Comparison of ENCODE assay signal across 24 mouse cellular contexts in the genomic region with DNA sequence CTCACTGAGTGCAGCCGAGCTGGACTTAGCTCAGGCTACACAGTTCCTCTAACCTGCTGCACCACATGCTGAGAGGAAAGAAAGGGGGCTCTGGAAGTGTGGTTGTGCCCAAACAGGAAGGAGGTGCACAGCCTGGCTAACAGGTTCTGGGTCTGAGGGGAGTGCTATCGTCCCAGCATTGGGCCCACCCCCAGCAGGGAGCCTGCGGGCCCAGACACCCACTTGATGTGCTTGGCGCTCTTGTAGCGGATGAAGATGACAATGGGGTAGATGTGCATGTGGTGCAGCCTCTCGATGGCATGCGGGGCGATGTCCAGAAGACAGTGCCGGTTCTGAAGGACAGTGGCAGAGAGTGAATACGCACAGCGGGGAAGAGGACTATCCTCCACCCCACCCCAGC.
"Had no signal": no experiment of that assay in that cellular context is flagged by ENCODE, and none has a peak within 500 bp of the region (broad histone marks: within the 10 kb centered on the region; RNA-seq: fewer than 3 reads in every experiment).

No protein-coding gene starts in this region.

- H3K27me3 ChIP-seq: heart, embryonic 12.5 days; hindbrain, embryonic 12.5 days; intestine, embryonic 15.5 days; limb, embryonic 13.5 days; limb, embryonic 15.5 days; liver, embryonic 12.5 days had no signal

- H3K4me3 ChIP-seq: gastrocnemius, adult 2 months; heart, adult 2 months; heart, embryonic 10.5 days; heart, embryonic 12.5 days; hindbrain, embryonic 10.5 days; hindbrain, embryonic 12.5 days; intestine, embryonic 15.5 days; limb, embryonic 13.5 days; limb, embryonic 15.5 days; liver, embryonic 12.5 days had no signal

- H3K9me3 ChIP-seq: heart, embryonic 10.5 days; heart, embryonic 12.5 days; hindbrain, embryonic 10.5 days; hindbrain, embryonic 12.5 days; intestine, embryonic 15.5 days; limb, embryonic 13.5 days; limb, embryonic 15.5 days; liver, embryonic 12.5 days had no signal

- DNase-seq: gastrocnemius, adult 2 months; gastrocnemius, postnatal 10 days; gastrocnemius, postnatal 25 days; heart, adult 2 months; heart, postnatal 10 days; heart, postnatal 4 days; kidney, adult 18-20 months; kidney, adult 8-10 months; kidney, postnatal 10 days; kidney, postnatal 25 days; kidney, postnatal 4 days; layer of hippocampus, adult 9-11 months; layer of hippocampus, postnatal 36 days; left cerebral cortex, postnatal 4 days had no signal

- H3K27ac ChIP-seq: gastrocnemius, adult 2 months; heart, adult 2 months; heart, embryonic 10.5 days; hindbrain, embryonic 10.5 days; hindbrain, embryonic 12.5 days; hindbrain, embryonic 14.5 days; intestine, embryonic 15.5 days; limb, embryonic 13.5 days; limb, embryonic 15.5 days; liver, embryonic 12.5 days; liver, embryonic 14.5 days had no signal

- H3K4me1 ChIP-seq: hindbrain, embryonic 10.5 days; hindbrain, embryonic 12.5 days; intestine, embryonic 15.5 days; limb, embryonic 13.5 days; limb, embryonic 15.5 days had no signal
